Mouse (Mus musculus): ENCODE results near the gene Ifnk. TPM values are rescaled to one million over a fixed set of nuclear protein-coding genes. Genes with fewer than 3 reads are reported as not detected.

Gene Ifnk
- polyA plus RNA-seq, 1 experiment from 2014 or later = 0.56 TPM

DNA sequence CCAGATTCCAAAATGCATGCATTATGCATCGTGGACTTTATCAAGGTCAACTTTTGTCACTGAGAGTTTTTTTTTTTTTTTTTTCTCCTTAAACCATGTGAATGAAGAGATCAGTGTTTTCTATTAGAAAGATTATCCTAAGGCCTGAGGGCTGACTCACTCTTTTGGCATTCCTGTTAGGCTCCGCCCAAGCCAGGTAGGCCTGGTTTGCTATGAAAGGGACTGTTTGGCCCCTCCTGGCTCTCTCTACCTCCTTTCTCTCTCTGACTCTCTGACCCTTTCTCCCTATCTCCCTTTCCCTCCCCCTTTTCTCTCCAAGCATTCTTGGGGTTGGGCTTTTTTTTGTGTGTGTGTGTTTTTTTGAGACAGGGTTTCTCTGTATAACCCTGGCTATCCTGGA is 23.7 kb downstream of the Ifnk start:
- ATAC-seq (replicated peaks; ENCODE audit: low FRiP score) = no peak
- no peak overlapping the region for H3K4me3 ChIP-seq (ENCODE audit: low read depth, low read length)
- H3K9ac ChIP-seq (ENCODE audit: low read length) = no peak overlapping the region
- H3K27me3 ChIP-seq (ENCODE audit: control insufficient read depth, insufficient read depth, low read length) = no peaks in the 10 kb centered on the region
- DNase-seq (ENCODE audit: low spot score) = peak; percentile 1
- H3K4me2 ChIP-seq (ENCODE audit: low read depth, low read length, severe bottlenecking) = no peak overlapping the region
- no peaks in the 10 kb centered on the region for H3K9me3 ChIP-seq (ENCODE audit: control insufficient read depth, low read length)
- no peak overlapping the region for H3K27ac ChIP-seq (ENCODE audit: low read depth, low read length)
- 86% methylated on average over 2 of the region's 2 CpGs for WGBS
- H3K4me1 ChIP-seq (replicated peaks; ENCODE audit: control insufficient read depth, insufficient read depth, low read length) = no peaks in the 10 kb centered on the region
- no peaks in the 10 kb centered on the region for H3K36me3 ChIP-seq (ENCODE audit: control insufficient read depth, insufficient read depth, low read length)

DNA sequence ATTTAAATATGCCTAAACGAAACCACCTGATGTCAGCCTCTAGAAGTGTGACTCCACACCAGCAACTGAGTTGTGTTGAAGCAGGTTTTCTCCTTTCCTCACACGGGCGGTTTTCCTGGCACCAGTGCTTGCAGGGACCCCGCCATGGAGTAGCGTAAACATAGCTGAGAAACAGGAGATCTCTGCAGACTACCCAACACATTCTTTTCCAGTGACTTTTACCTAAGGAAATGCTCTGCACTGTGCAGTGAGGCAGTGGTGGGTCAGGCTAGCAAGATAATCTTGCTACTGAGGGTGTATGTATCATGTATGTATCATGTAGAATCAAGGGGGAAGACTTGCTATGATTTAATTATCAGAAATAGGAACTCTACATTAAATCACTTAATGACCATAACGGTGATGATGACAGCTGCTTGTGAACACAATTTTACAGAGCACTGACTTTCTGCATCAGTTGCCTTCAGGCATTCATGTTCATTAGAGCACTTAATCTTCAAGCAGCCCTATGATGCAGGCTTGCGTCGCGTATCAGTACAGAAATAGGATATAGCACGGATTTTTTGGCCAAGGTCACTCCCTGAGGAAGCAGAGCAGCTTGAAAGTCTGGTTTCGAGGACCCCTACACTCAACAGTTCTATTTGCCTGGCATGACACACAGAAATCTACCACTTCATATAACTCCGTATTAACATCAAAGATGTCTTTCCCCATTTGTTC is 26.2 kb downstream of the Ifnk start:
- no peak overlapping the region for H3K9ac ChIP-seq (ENCODE audit: low read length)
- no peak overlapping the region for H3K27ac ChIP-seq (ENCODE audit: low read depth, low read length)
- no peaks in the 10 kb centered on the region for H3K9me3 ChIP-seq (ENCODE audit: control insufficient read depth, low read length)
- WGBS = 81% methylated on average over 12 of the region's 12 CpGs
- H3K4me2 ChIP-seq (ENCODE audit: low read depth, low read length, severe bottlenecking) = no peak overlapping the region
- no peak overlapping the region for H3K4me3 ChIP-seq (ENCODE audit: low read depth, low read length)
- no peaks in the 10 kb centered on the region for H3K27me3 ChIP-seq (ENCODE audit: control insufficient read depth, insufficient read depth, low read length)
- ATAC-seq (replicated peaks; ENCODE audit: low FRiP score) (no peak), DNase-seq (ENCODE audit: low spot score) (peak; percentile 42)
- no peaks in the 10 kb centered on the region for H3K4me1 ChIP-seq (replicated peaks; ENCODE audit: control insufficient read depth, insufficient read depth, low read length)
- H3K36me3 ChIP-seq (ENCODE audit: control insufficient read depth, insufficient read depth, low read length) = no peaks in the 10 kb centered on the region

DNA sequence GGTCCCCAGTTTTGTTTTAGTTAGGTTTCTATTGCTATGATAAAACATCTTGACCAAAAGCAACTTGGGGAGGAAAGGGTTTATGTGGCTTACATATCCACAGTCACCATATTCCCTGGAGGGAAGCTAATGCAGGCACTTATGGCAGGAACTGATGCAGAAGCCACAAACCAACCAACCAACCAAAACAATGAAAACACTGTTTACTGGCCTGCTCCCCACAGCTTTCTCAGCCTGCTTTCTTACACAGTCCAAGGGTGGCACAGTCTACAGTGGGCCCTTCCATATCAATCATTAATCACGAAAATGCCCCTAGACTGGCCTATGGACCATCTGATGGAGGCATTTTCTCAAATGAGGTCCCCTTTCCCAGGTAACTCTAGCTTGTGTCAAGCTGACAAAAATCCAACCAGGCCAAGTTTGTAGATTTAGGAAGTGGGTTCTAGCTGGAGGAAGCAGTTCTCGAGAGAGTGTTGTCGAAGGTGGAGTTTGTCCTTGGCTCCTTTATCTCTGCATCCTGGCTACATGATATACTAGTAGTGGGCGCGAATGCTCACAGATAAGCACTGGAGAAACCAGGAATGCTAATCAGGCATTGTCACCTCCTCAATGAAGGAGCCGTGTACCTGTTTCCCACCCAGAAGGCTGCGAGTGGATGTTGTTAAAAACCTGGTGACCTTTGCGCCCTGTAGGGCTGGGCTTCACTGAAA is 35.9 kb downstream of the Ifnk start:
- Histone ChIP-seq H3K4me3 (ENCODE audit: low read depth, low read length) (no peak overlapping the region), H3K36me3 (ENCODE audit: control insufficient read depth, insufficient read depth, low read length) (no peaks in the 10 kb centered on the region), H3K27me3 (ENCODE audit: control insufficient read depth, insufficient read depth, low read length) (no peaks in the 10 kb centered on the region), H3K27ac (ENCODE audit: low read depth, low read length) (no peak overlapping the region), H3K9me3 (ENCODE audit: control insufficient read depth, low read length) (no peaks in the 10 kb centered on the region; the same call in 1 of the 2 replicates), H3K9ac (ENCODE audit: low read length) (no peak overlapping the region), H3K4me1 (replicated peaks; ENCODE audit: control insufficient read depth, insufficient read depth, low read length) (no peaks in the 10 kb centered on the region), H3K4me2 (ENCODE audit: low read depth, low read length, severe bottlenecking) (no peak overlapping the region)
- ATAC-seq (replicated peaks; ENCODE audit: low FRiP score) = no peak
- 84% methylated on average over 8 of the region's 8 CpGs for WGBS
- peak; percentile 17 for DNase-seq (ENCODE audit: low spot score)

DNA sequence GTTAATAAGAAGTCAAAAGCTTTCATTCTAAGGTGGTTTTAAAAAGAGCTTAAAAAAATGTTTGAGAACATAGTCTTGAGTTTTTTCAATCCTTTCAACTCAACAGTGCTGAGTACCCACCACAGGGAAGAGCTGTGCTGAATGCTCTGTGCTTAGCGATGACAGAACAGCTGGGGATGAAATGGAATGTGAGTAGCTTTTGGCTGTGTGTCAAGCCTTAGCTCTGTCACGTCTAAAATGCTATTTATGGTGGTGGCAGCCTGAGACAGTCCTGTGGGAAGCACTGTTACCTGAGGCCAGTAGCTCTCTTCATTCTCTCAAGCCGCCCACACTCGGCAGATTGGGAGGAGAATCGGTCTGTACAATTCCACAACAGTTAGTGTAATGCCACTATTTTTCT is 37.9 kb downstream of the Ifnk start:
- WGBS = 84% methylated on average over 5 of the region's 5 CpGs
- no peak overlapping the region for H3K4me2 ChIP-seq (ENCODE audit: low read depth, low read length, severe bottlenecking)
- H3K9me3 ChIP-seq (ENCODE audit: control insufficient read depth, low read length) = no peaks in the 10 kb centered on the region; the same call in 1 of the 2 replicates
- no peaks in the 10 kb centered on the region for H3K4me1 ChIP-seq (replicated peaks; ENCODE audit: control insufficient read depth, insufficient read depth, low read length)
- no peaks in the 10 kb centered on the region for H3K27me3 ChIP-seq (ENCODE audit: control insufficient read depth, insufficient read depth, low read length)
- no peak overlapping the region for H3K9ac ChIP-seq (ENCODE audit: low read length)
- H3K27ac ChIP-seq (ENCODE audit: low read depth, low read length) = no peak overlapping the region
- H3K36me3 ChIP-seq (ENCODE audit: control insufficient read depth, insufficient read depth, low read length) = no peaks in the 10 kb centered on the region
- ATAC-seq (replicated peaks; ENCODE audit: low FRiP score) = no peak
- no peak overlapping the region for H3K4me3 ChIP-seq (ENCODE audit: low read depth, low read length)
- peak; percentile 9 for DNase-seq (ENCODE audit: low spot score)

DNA sequence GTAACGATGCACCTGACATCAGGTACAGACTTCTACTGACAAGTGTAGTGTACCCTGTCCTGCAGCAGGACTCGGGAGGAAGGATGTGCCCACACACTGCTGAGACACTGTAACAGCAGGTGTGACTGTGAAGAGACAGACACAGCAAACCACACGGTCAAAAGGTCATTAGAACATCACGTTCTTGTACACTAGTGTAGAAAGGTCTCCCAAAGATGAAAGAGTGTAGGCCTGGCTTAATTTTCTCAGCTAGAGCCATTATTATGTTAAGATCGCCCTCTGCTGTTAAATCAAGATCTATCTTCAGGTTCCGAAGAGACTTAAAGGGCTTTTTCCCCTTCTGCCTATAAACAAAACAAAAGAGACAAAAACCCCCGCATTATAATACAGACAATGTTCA is 40.9 kb downstream of the Ifnk start:
- Histone ChIP-seq H3K9ac (ENCODE audit: low read length) (no peak overlapping the region), H3K27ac (ENCODE audit: low read depth, low read length) (no peak overlapping the region), H3K4me1 (replicated peaks; ENCODE audit: control insufficient read depth, insufficient read depth, low read length) (no peaks in the 10 kb centered on the region), H3K36me3 (ENCODE audit: control insufficient read depth, insufficient read depth, low read length) (no peaks in the 10 kb centered on the region), H3K27me3 (ENCODE audit: control insufficient read depth, insufficient read depth, low read length) (no peaks in the 10 kb centered on the region), H3K4me3 (ENCODE audit: low read depth, low read length) (no peak overlapping the region), H3K4me2 (ENCODE audit: low read depth, low read length, severe bottlenecking) (no peak overlapping the region), H3K9me3 (ENCODE audit: control insufficient read depth, low read length) (no peaks in the 10 kb centered on the region)
- ATAC-seq (replicated peaks; ENCODE audit: low FRiP score) = no peak
- WGBS = 44% methylated on average over 7 of the region's 7 CpGs
- DNase-seq (ENCODE audit: low spot score) = peak; percentile 19

DNA sequence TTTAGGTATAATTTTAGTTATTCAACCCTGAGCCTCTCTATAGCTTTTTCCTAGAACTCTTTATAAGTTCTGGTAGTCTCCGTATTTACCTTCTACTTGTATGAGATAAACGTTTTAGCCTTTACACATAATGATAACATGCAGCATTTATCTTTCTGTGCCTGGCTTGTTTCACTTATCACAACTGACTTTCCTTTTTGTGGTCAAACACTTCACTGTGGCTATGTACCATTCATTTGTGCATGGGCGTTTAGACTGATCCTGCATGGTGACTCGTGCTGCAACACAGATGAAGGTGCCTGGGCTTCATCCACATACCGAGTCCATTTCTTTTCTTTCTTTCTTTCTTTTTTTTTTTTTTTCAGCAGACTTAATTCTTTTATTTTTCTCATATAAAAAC is 49.8 kb downstream of the Ifnk start:
- Histone ChIP-seq H3K36me3 (ENCODE audit: control insufficient read depth, insufficient read depth, low read length) (no peaks in the 10 kb centered on the region), H3K4me2 (ENCODE audit: low read depth, low read length, severe bottlenecking) (no peak overlapping the region), H3K4me1 (replicated peaks; ENCODE audit: control insufficient read depth, insufficient read depth, low read length) (no peaks in the 10 kb centered on the region), H3K27me3 (ENCODE audit: control insufficient read depth, insufficient read depth, low read length) (no peaks in the 10 kb centered on the region), H3K27ac (ENCODE audit: low read depth, low read length) (no peak overlapping the region), H3K9me3 (ENCODE audit: control insufficient read depth, low read length) (no peaks in the 10 kb centered on the region), H3K9ac (ENCODE audit: low read length) (no peak overlapping the region), H3K4me3 (ENCODE audit: low read depth, low read length) (no peak overlapping the region)
- ATAC-seq (replicated peaks; ENCODE audit: low FRiP score) (no peak), DNase-seq (ENCODE audit: low spot score) (no peak)
- 92% methylated on average over 5 of the region's 5 CpGs for WGBS

Other genes starting within 250 kb of the Ifnk start
- gene Mob3b, start 5.4 kb downstream of the Ifnk start, polyA plus RNA-seq (2014; fragmentation: Nextera tagmentation; extraction: Ambion mirVana) = 18.9 and 20.0 TPM in 2 replicates
- gene C9orf72, start 74.1 kb downstream of the Ifnk start, polyA plus RNA-seq (2014; fragmentation: Nextera tagmentation; extraction: Ambion mirVana) = 25.4 and 25.7 TPM in 2 replicates